Mouse (Mus musculus) adrenal gland, adult 8-10 months (tissue): ENCODE measurements around the gene Cfap97. TPM values are rescaled to one million over a fixed set of nuclear protein-coding genes. Genes with fewer than 3 reads are reported as not detected.
A peak's percentile ranks its signal among the peaks of the same experiment; 100 is the strongest.

Experiments used
- DNase-seq: peaks from one replicate; pipeline ENCODE4 v3.0.0; 2022
- total RNA-seq, 4 experiments: library from RNA; stranded (reverse); gene quantifications; 2 replicates each; pipeline ENCODE4 v1.2.4; 2022

Gene Cfap97
- total RNA-seq, 4 experiments from 2014 or later = 24.3 to 28.4 (median 24.9) TPM

DNA sequence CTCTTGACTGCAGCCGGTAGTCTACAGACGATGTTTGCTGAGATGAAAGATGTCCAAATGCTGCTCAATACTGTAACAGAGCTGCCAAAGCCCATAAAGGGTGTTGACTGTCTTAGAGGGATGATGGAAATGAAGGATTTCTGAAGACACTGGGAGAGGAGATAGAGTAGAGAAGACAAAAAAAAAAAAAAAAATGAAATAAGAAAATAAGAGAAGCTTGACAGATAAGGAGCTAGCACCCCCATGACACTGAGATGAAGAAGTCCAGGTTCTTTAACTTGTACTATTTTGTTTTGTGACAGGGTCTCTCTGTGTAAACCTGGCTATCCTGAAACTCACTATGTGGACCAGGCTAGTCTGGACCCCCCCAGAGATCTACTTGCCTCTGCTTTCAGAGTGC is 1.5 kb downstream of the Cfap97 start:
- no peak for DNase-seq

DNA sequence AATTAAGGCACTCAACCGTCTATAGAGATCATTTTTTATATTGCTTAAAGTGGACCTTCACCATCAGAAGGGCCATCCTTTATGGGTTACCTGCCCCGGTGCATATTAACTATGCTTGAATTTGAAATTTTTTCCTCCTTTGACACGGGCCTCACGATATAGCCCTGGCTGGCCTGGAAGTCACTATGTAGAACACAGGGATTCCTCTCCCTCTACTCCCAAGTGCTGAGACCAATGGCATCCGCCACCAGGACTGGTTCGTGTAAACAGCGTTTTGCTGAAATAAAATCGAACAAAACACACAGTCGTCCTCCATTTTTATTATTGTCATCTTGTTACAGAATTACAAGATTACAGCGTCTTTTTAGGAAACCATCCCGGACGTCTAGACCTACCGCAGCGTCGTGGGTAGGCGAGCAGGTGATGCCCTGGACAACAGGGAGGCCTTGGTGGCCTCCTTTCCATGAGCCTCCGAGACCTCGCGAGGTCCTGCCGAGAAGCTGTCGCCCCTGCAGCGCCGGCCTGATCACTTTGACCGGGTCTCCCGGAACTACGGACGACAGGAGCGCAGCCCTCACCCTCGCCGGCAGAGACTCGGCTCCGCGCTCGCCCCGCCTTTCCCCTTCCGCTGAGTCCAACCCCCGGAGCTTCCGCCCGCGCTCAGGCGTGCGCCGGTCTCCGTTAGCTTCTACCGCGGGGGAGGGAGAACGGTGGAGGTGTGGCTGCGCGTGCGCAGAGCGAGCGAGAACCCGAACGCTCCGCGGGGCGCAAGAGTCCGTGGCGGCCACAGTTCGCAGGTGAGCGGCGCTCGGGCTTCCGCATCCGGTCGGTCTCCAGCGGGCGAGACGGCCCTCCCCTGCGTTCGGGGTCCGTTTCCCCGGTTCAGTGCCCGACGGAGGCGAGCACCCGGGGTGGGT is 11.6 kb downstream of the Cfap97 start:
- peak; percentile 96 for DNase-seq

DNA sequence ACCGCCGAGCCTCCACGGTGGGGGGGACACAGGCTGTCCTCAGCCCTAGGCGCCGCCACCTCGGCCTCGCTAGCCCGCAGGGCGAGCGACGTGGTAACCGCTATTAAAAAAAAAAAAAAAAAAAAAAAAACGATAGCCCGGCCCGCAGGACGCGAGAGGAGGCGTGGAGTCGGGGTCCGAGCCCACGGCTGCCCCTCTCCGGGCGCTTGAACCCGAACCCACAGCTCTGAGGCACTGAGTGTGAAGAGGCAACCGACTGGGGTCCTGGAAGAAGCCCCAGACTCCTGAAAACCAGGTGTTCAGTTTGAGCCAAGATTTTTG is 12.3 kb downstream of the Cfap97 start:
- no peak for DNase-seq

- DNase-seq = no peak
These were observed 22.1 kb downstream of the Cfap97 start for GRCm38 (mm10) chr8:46173651-46174050.

DNA sequence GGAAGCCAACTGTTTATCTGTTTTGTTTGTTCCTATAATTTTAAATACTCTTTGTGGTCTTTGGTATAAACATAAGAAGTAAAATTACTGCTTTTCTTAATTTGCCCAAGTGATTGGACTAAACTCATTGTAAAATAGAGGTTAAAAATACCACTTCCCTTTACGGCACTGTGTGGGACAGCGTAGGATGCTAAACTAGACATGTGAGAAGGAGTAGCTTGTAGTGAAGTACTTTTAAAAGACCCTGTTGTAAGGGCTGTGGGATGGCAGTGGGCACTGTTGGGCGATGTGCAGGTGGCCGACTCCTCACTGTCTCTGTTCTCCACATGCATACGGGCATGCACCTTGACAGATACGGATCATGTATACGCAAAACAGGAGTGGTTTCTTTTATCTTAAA is 28.6 kb downstream of the Cfap97 start:
- DNase-seq = no peak

GRCm38 (mm10) chr8:46185361-46185760 is 33.8 kb downstream of the Cfap97 start:
- DNase-seq = no peak

DNA sequence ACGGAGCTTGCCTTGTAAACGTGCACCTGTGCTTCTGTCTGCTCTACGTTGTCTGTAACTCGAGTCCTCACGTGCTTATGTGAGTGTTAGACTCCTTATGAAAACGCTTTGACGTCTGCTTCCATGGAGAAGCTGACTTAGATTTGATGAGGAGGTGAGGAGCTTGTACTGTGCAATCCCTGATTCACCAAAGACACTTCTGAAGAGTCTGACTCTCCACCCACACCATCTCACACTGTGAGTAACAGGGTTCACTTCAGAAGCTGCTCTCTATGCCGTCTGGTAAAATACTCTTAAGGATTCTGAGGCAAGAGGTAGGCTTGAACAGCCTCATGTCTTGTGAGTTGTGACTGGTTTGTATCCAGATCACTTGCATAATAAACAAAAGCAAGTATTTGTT is 41.5 kb downstream of the Cfap97 start:
- no peak for DNase-seq

DNA sequence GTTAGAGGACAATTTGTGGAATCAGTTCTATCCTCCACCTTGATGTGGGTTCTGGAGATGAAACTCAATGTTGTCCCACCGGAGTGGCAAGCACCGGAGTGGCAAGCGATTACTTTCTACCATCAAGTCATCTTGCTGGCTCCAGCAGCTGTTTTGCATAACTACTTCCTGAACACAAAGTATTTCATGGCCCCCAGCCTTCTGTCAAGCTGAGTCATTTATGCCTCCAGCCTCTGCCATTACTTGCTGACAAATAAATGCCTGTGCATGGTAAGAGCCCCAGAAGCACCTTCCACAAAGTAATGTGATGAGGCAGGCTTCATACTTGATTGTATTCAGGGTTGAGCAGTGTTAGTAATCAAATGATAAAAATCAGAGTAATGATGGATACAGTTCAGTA is 45.3 kb downstream of the Cfap97 start:
- no peak for DNase-seq

DNA sequence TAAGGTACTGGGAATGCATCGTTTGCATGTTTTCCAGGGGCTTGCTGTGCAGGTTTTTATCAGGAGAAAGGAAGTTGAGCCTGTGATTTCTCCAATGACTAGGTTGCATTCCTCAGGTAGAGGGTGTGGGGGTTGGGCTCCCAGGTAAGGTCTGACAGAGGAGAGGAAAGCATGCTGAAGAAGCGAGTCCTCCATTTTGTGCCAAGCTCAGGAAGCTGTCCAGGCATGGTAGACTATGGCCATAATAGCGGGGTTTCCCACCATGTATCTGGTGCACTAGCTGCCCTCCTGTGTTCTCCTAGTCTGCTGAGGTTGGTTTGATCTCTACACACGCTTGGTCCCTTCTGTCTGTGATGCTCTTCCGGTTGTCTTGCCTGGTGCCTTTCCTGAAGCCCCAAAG is 46.1 kb downstream of the Cfap97 start:
- DNase-seq = no peak

GRCm38 (mm10) chr8:46202350-46202749 is 50.8 kb downstream of the Cfap97 start:
- no peak for DNase-seq

DNA sequence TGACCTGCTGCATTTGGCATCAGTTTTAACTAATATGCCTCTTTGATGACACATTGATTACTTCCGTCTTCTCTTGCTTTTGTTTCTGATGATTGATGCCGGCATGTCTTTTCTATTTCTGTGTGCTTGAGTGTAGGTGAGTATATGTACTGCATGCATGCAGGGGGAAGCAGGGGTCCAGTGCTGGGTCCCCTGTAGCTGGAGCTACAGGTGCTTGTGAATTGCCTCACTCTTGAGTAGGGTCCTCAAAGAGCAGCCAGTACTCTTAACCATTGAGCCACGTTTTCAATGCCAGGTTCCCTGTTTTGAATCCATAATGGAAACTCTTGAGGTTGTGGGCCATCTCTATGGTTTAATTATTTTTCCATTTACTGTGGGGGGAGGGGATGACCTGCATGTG is 52.7 kb downstream of the Cfap97 start:
- no peak for DNase-seq

- DNase-seq = no peak
These were observed 53.5 kb downstream of the Cfap97 start for GRCm38 (mm10) chr8:46204974-46205640.

- no peak for DNase-seq
These were observed 54.5 kb downstream of the Cfap97 start for GRCm38 (mm10) chr8:46206107-46206506.

DNA sequence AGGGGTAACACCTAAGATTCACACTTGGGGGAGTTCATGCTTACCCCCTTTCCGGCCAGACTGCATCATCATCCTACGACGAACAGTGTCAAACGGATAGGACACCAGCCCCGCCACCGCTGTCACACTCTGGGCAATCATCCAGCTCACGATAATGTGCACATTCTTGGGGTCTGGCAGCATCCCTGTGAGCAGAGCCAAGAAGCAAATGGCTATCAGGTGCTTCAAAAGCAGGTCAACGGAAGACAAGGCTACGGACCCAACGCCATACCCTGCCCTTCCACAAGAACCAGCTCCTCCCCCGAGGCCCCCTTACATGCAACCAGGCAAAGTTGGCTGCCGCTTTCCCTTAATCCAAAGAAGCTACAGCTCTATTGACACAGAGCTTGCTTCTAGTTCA is 56.8 kb downstream of the Cfap97 start:
- DNase-seq = no peak

DNA sequence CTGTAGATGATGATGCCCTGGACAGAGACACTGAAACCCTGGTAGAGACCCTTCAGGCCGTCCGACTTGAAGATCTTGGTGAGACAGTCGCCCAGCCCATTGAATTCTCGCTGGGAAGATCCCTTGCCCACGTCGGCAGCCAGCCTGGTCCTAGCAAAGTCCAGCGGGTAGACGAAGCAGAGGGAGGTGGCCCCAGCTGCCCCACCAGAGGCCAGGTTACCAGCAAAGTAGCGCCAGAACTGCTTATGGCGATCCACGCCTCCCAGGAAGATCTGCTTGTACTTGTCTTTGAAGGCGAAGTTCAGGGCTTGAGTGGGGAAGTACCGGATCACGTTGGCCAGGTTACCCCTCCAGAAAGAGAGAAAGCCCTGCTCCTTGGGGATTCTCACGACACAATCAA is 57.5 kb downstream of the Cfap97 start:
- no peak for DNase-seq

- peak; percentile 94 for DNase-seq
These were observed 59.1 kb downstream of the Cfap97 start, which contains the start of gene Slc25a4 for GRCm38 (mm10) chr8:46210404-46211315. Gene Slc25a4, minus strand, starts transcription at chr8:46211284.

- DNase-seq = peak; percentile 11
These were observed 60.1 kb downstream of the Cfap97 start for GRCm38 (mm10) chr8:46211611-46212071.

GRCm38 (mm10) chr8:46212194-46212593 is 60.6 kb downstream of the Cfap97 start:
- DNase-seq = no peak

- no peak for DNase-seq
These were observed 62.5 kb downstream of the Cfap97 start for GRCm38 (mm10) chr8:46213971-46214480.

DNA sequence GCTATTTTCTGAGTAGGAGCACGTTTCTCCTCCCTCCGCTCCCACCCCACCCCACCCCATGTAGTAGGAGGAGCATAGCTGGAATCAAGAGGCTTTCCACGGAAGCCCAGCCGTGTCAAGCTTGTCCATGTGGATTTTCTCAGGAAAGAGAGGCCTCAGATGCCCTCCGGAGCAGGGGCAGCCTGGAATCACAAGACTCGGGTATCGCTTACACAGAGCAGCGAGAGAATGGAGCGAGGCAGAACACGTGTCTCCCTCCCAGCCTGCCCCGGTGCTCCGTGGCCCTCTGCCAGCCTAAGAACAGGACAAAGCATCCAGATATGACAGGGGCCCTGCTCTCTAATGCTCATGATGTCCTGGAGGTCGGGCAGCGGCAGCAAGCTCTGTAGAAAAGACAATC is 65.3 kb downstream of the Cfap97 start:
- peak; percentile 45 for DNase-seq

GRCm38 (mm10) chr8:46220566-46220965 is 69.0 kb downstream of the Cfap97 start:
- DNase-seq = no peak

DNA sequence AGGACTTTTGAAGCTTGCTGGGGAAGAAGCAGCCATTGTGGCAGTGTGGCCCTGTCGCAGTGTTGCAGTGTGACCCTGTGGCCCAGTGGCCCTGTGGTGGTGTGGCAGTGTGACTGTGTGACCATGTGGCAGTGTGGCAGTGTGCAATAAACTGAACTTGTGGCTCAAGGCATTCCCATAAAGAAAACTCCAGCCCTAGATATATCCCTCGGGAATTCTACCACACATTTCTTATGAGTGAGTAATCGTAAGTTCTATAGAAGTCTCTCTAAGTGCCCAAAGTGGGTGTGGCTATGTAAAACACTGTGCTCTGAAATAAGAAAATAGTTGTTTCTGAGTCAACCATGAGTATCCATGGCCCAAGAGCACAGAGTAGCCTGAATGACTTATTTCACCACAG is 73.9 kb downstream of the Cfap97 start:
- DNase-seq = no peak

DNA sequence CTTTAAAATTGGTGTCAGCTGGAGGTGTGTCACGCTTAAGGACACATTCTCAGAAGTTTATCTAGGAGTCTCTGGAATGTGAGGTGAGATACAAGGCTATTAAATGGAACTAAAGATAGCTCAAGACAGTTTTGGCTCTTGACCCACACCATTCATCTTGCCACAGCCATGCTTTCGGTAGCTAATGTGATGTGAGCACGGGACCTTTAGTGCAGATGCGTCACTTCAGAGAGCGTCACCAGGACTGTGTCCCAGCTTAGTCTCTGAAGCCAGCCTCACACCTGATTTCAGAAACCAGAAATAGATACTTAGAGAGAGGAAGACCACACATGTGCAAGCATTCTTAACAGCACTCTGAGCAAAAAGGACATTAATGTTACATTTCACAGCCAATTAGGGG is 75.1 kb downstream of the Cfap97 start:
- no peak for DNase-seq
